Mouse (Mus musculus): ENCODE data around the gene Gltp. TPM values are rescaled to one million over a fixed set of nuclear protein-coding genes. Genes with fewer than 3 reads are reported as not detected.
A peak's percentile ranks its signal among the peaks of the same experiment; 100 is the strongest.

Gltp gene
- polyA plus RNA-seq, 1 experiment from 2014 or later, result 106 TPM

- no peaks in the 10 kb centered on the region for H3K27me3 ChIP-seq
- H3K27ac ChIP-seq, result no peak overlapping the region
- H3K4me1 ChIP-seq, result no peaks in the 10 kb centered on the region
- H3K9me3 ChIP-seq, result no peaks in the 10 kb centered on the region
- ATAC-seq (ENCODE audit: borderline replicate concordance, extremely low read depth, low FRiP score, low TSS enrichment), result no peak
- H3K9ac ChIP-seq, result no peak overlapping the region
- H3K36me3 ChIP-seq, result peaks cover 16% of the 10 kb centered on the region
- WGBS, result 84% methylated on average over 8 of the region's 8 CpGs
- H3K4me3 ChIP-seq, result no peak overlapping the region
- H3K4me2 ChIP-seq, result no peak overlapping the region
These were observed 16.2 kb downstream of the Gltp start for GRCm38 (mm10) chr5:114674594-114674993.

GRCm38 (mm10) chr5:114673114-114673513 lies 17.7 kb downstream of the Gltp start:
- Histone ChIP-seq H3K9me3 (no peaks in the 10 kb centered on the region), H3K4me1 (no peaks in the 10 kb centered on the region), H3K4me2 (no peak overlapping the region), H3K4me3 (no peak overlapping the region), H3K27ac (no peak overlapping the region), H3K9ac (no peak overlapping the region), H3K36me3 (peaks cover 16% of the 10 kb centered on the region), H3K27me3 (no peaks in the 10 kb centered on the region)
- ATAC-seq (ENCODE audit: borderline replicate concordance, extremely low read depth, low FRiP score, low TSS enrichment), result no peak
- WGBS, result 82% methylated on average over 13 of the region's 13 CpGs

GRCm38 (mm10) chr5:114669014-114669413 lies 21.8 kb downstream of the Gltp start:
- Histone ChIP-seq H3K9ac (no peak overlapping the region), H3K4me1 (peaks cover 15% of the 10 kb centered on the region), H3K27me3 (no peaks in the 10 kb centered on the region), H3K4me2 (no peak overlapping the region), H3K4me3 (no peak overlapping the region), H3K9me3 (no peaks in the 10 kb centered on the region), H3K27ac (no peak overlapping the region), H3K36me3 (peaks cover 11% of the 10 kb centered on the region; the same call in 1 of the 2 replicates)
- ATAC-seq (ENCODE audit: borderline replicate concordance, extremely low read depth, low FRiP score, low TSS enrichment), result no peak
- 87% methylated on average over 5 of the region's 5 CpGs for WGBS

- peaks cover 15% of the 10 kb centered on the region for H3K4me1 ChIP-seq
- WGBS, result 3% methylated on average over 36 of the region's 36 CpGs
- peak; percentile 91 for ATAC-seq (ENCODE audit: borderline replicate concordance, extremely low read depth, low FRiP score, low TSS enrichment)
- peak overlapping the region; percentile 33 for H3K4me3 ChIP-seq
- 0 out of 2 replicates have a peak, but pooled peaks cover 5% of the 10 kb centered on the region for H3K36me3 ChIP-seq
- no peaks in the 10 kb centered on the region for H3K9me3 ChIP-seq
- H3K4me2 ChIP-seq, result peak overlapping the region; percentile 55
- no peaks in the 10 kb centered on the region for H3K27me3 ChIP-seq
- H3K27ac ChIP-seq, result peak overlapping the region; percentile 68
- H3K9ac ChIP-seq, result no peak overlapping the region
These were observed 23.4 kb downstream of the Gltp start for GRCm38 (mm10) chr5:114667228-114667856.

DNA sequence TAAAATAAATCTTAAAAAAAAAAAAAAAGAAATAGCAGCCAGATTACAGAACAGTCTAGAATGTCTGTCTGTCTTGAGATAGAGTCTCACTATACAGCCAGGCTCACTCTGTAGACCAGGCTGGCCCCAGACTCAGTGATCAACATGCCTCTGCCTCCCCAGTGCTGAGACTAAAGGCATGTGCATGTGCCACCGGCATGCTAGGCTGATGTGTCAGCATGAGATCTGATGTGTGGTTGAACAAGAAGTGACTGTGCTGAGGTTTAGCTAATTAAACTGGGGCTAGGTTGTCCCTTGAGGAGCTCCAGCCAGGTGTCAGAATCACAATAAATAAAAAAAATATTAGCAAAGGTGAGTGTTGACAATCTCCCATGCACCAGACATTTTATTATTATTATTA lies 24.1 kb downstream of the Gltp start:
- peaks cover 15% of the 10 kb centered on the region for H3K4me1 ChIP-seq
- ATAC-seq (ENCODE audit: borderline replicate concordance, extremely low read depth, low FRiP score, low TSS enrichment), result no peak
- no peak overlapping the region for H3K4me3 ChIP-seq
- H3K36me3 ChIP-seq, result 0 out of 2 replicates have a peak, but pooled peaks cover 5% of the 10 kb centered on the region
- H3K27me3 ChIP-seq, result no peaks in the 10 kb centered on the region
- H3K4me2 ChIP-seq, result peak overlapping the region; percentile 55; the same call in 1 of the 2 replicates
- H3K27ac ChIP-seq, result no peak overlapping the region
- H3K9me3 ChIP-seq, result no peaks in the 10 kb centered on the region
- WGBS, result 59% methylated on average over 1 of the region's 1 CpGs
- no peak overlapping the region for H3K9ac ChIP-seq

DNA sequence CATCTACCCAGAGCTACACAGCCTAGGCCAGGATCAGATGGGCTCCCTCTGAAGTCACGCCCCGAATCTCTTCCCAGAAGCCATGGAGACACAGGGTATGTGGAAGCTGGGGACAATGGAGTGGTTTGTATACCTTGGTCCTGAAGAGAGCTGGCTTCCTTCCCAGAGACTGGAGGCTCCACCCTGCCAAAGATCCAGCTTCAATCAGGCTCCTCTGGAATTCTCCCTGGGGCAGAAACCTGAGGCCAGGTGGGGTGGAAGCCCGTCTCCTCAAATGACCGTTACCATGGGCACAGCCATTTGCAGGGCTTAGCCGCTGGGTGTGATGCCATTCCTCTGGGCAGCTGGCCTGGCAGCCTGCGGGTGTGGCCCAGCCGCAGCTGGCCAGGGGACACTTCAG lies 26.0 kb downstream of the Gltp start:
- Histone ChIP-seq H3K9ac (no peak overlapping the region), H3K4me3 (no peak overlapping the region), H3K9me3 (no peaks in the 10 kb centered on the region), H3K36me3 (no peaks in the 10 kb centered on the region), H3K27me3 (peaks cover 3% of the 10 kb centered on the region), H3K4me1 (peaks cover 15% of the 10 kb centered on the region), H3K27ac (no peak overlapping the region), H3K4me2 (no peak overlapping the region)
- WGBS, result 40% methylated on average over 7 of the region's 7 CpGs
- ATAC-seq (ENCODE audit: borderline replicate concordance, extremely low read depth, low FRiP score, low TSS enrichment), result peak; percentile 32; the same call in 1 of the 2 replicates

GRCm38 (mm10) chr5:114664139-114664538 lies 26.6 kb downstream of the Gltp start:
- ATAC-seq (ENCODE audit: borderline replicate concordance, extremely low read depth, low FRiP score, low TSS enrichment), result no peak
- H3K9ac ChIP-seq, result no peak overlapping the region
- peaks cover 15% of the 10 kb centered on the region for H3K4me1 ChIP-seq
- no peak overlapping the region for H3K27ac ChIP-seq
- H3K9me3 ChIP-seq, result no peaks in the 10 kb centered on the region
- H3K4me2 ChIP-seq, result no peak overlapping the region
- peaks cover 9% of the 10 kb centered on the region for H3K27me3 ChIP-seq
- H3K4me3 ChIP-seq, result no peak overlapping the region
- H3K36me3 ChIP-seq, result no peaks in the 10 kb centered on the region
- WGBS, result 50% methylated on average over 4 of the region's 4 CpGs

- Histone ChIP-seq H3K9me3 (no peaks in the 10 kb centered on the region), H3K27ac (no peak overlapping the region), H3K4me3 (no peak overlapping the region), H3K9ac (no peak overlapping the region), H3K27me3 (peaks cover 38% of the 10 kb centered on the region), H3K4me2 (no peak overlapping the region), H3K36me3 (no peaks in the 10 kb centered on the region), H3K4me1 (peaks cover 22% of the 10 kb centered on the region)
- WGBS, result 47% methylated on average over 6 of the region's 6 CpGs
- ATAC-seq (ENCODE audit: borderline replicate concordance, extremely low read depth, low FRiP score, low TSS enrichment), result no peak
These were observed 29.8 kb downstream of the Gltp start for GRCm38 (mm10) chr5:114661029-114661428.

GRCm38 (mm10) chr5:114658255-114658654 lies 32.5 kb downstream of the Gltp start, which contains the start of gene Trpv4:
TSS of gene Trpv4 (minus strand) at chr5:114658421.
- Histone ChIP-seq H3K9me3 (no peaks in the 10 kb centered on the region), H3K27me3 (peaks cover 41% of the 10 kb centered on the region), H3K9ac (peak within 1 kb of the TSS; percentile 53), H3K4me3 (peak within 1 kb of the TSS; percentile 54), H3K36me3 (no peaks in the 10 kb centered on the region), H3K27ac (no peak within 1 kb of the TSS), H3K4me1 (peaks cover 12% of the 10 kb centered on the region), H3K4me2 (peak within 1 kb of the TSS; percentile 95)
- ATAC-seq (ENCODE audit: borderline replicate concordance, extremely low read depth, low FRiP score, low TSS enrichment), result peak; percentile 60
- WGBS, result 0% methylated on average over 32 of the region's 47 CpGs

DNA sequence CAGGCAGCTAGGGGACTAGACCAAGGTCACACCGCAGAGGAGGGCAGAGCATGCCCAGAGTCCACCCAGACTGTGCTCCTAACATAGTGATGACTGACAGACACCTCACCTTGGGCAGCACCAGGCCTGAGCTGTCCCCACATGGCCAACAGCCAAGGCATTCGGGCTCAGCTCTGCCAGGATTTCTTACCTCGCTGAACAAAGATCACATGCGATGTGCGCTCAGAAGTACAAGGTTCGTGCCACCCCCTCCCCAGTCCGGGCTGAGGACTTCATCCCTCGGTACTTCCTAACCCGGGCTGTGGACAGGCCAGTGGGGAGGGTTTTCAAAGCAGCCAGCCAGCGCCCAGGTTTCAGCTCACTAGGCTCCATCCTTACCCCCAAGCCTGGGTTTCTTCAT lies 33.4 kb downstream of the Gltp start:
- 35% methylated on average over 10 of the region's 10 CpGs for WGBS
- Histone ChIP-seq H3K27me3 (peaks cover 41% of the 10 kb centered on the region), H3K4me2 (peak overlapping the region; percentile 95), H3K27ac (no peak overlapping the region), H3K4me3 (peak overlapping the region; percentile 54), H3K9ac (peak overlapping the region; percentile 53; the same call in 1 of the 2 replicates), H3K4me1 (peaks cover 12% of the 10 kb centered on the region), H3K9me3 (no peaks in the 10 kb centered on the region), H3K36me3 (no peaks in the 10 kb centered on the region)
- ATAC-seq (ENCODE audit: borderline replicate concordance, extremely low read depth, low FRiP score, low TSS enrichment), result no peak

DNA sequence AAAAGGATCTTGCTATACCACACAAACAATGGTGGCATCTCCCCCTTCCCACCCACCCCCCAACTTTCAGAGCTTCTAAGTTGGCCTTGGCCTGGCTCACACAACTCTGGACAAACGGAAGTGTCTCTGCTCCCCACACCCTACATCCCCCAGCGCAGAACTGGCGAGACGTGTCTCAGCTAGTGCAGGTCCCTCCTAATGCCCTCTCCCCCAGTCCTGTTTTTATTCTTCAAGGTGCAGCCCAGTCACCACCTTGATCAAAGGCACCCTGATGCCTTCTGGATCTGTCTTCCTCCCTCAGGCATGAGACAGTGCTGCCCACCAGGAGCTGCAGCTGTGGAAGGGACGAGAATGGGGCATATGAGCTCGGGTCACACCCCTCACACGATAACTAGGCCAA lies 34.5 kb downstream of the Gltp start:
- Histone ChIP-seq H3K4me1 (peaks cover 13% of the 10 kb centered on the region), H3K9me3 (no peaks in the 10 kb centered on the region), H3K27ac (no peak overlapping the region), H3K36me3 (no peaks in the 10 kb centered on the region), H3K4me3 (no peak overlapping the region), H3K4me2 (no peak overlapping the region), H3K9ac (no peak overlapping the region), H3K27me3 (peaks cover 41% of the 10 kb centered on the region)
- 68% methylated on average over 7 of the region's 7 CpGs for WGBS
- no peak for ATAC-seq (ENCODE audit: borderline replicate concordance, extremely low read depth, low FRiP score, low TSS enrichment)

DNA sequence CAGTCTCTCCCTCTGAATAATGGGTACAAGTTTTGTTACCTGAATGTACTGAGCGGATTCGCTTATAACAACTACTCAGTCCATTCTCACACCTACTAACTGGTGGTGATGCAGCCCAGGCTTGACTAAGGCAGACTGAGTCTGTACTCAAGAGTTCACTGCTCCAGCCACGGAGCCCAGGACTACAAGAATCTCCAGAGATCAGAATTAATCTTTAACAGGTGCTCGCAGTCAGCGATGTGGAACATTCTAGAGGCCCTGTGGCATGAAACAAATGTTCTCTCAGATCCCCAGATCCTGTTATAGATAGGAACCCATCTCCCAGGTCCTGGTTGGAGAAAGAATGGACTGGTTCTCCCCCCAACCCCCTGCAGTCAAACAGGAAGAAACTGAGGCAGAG lies 35.1 kb downstream of the Gltp start:
- no peak for ATAC-seq (ENCODE audit: borderline replicate concordance, extremely low read depth, low FRiP score, low TSS enrichment)
- peaks cover 19% of the 10 kb centered on the region for H3K4me1 ChIP-seq
- H3K4me3 ChIP-seq, result no peak overlapping the region
- no peak overlapping the region for H3K27ac ChIP-seq
- H3K36me3 ChIP-seq, result no peaks in the 10 kb centered on the region
- H3K4me2 ChIP-seq, result no peak overlapping the region
- peaks cover 41% of the 10 kb centered on the region for H3K27me3 ChIP-seq
- 79% methylated on average over 5 of the region's 5 CpGs for WGBS
- no peaks in the 10 kb centered on the region for H3K9me3 ChIP-seq
- no peak overlapping the region for H3K9ac ChIP-seq
